Mouse (Mus musculus) heart, adult 2 months (tissue): ENCODE measurements at regions not wholly inside any gene's neighbourhood (a gene's known extent, or its start where the extent isn't known, plus 50 kb on each side); places are given as distances from the start of the nearest gene placed in this dataset.

ENCODE experiments used
- DNase-seq, 2 experiments: peaks; one replicate each; pipeline ENCODE4 v3.0.0; 2021
- H3K27ac ChIP-seq: fragments of 200-600 bp; 2 replicates; pipeline ENCODE4 v1.8.1; 2022
- H3K27me3 ChIP-seq: fragments of 200-500 bp; 2 replicates; pipeline ENCODE4 v1.6.1; 2012; ENCODE audit warnings: mild to moderate bottlenecking, low read length, inconsistent platforms, mixed read lengths; ENCODE audit not compliant: control insufficient read depth, insufficient read depth
- H3K36me3 ChIP-seq: fragments of 200-500 bp; 2 replicates; pipeline ENCODE4 v1.6.1; 2012; ENCODE audit warnings: low read length, inconsistent platforms; ENCODE audit not compliant: control insufficient read depth, insufficient read depth
- H3K4me1 ChIP-seq: fragments of 200-500 bp; 2 replicates; pipeline ENCODE4 v1.6.1; 2011; ENCODE audit warnings: low read length; ENCODE audit not compliant: control insufficient read depth, insufficient read depth
- H3K4me3 ChIP-seq: fragments of 200-600 bp; 2 replicates; pipeline ENCODE4 v1.8.1; 2022
- H3K79me2 ChIP-seq: fragments of 200-500 bp; replicated peaks from 2 replicates; pipeline ENCODE4 v1.6.1; 2012; ENCODE audit warnings: mild to moderate bottlenecking, inconsistent platforms, low read length, moderate library complexity, mixed read lengths; ENCODE audit not compliant: control insufficient read depth, insufficient read depth
- H3K9ac ChIP-seq: fragments of 200-500 bp; 2 replicates; pipeline ENCODE4 v1.6.1; 2012; ENCODE audit warnings: low read depth, mild to moderate bottlenecking, control low read depth, inconsistent platforms, low read length, mixed read lengths
- CTCF ChIP-seq: fragments of 200-600 bp; IDR thresholded peaks from 2 replicates; pipeline ENCODE4 v1.8.1; 2022; ENCODE audit warnings: antibody characterized with exemption, mild to moderate bottlenecking, moderate library complexity
- EP300 ChIP-seq: fragments of 200-500 bp; IDR thresholded peaks from 2 replicates; pipeline ENCODE4 v1.6.1; 2011; ENCODE audit warnings: low read depth, low read length, control low read depth; ENCODE audit not compliant: insufficient read depth
- POLR2A ChIP-seq: fragments of 200-500 bp; IDR thresholded peaks from 2 replicates; pipeline ENCODE4 v1.6.1; 2011; ENCODE audit warnings: mild to moderate bottlenecking, low read depth, low read length, control low read depth; ENCODE audit not compliant: insufficient read depth
- WGBS: fragments of 180-500 bp; shearing (Covaris S2); methylation state at CpG from one replicate; pipeline ENCODE4 v1.1.7; 2018; 5-methylcytosine and 5-hydroxymethylcytosine counted together
- intact Hi-C: fragments of 180-260 bp; cut with DNase I; formaldehyde crosslinking; loops from one replicate; pipeline ENCODE4 v1.15.1; 2025

GRCm38 (mm10) chr16:77394054-77394716, 207.7 kb downstream of the Gm11146 start:
- Histone ChIP-seq H3K27me3 (no peaks in the 10 kb centered on the region), H3K79me2 (no peaks in the 10 kb centered on the region), H3K4me3 (no peak overlapping the region), H3K9ac (no peak overlapping the region), H3K27ac (no peak overlapping the region), H3K36me3 (no peaks in the 10 kb centered on the region; the same call in none of the 2 replicates), H3K4me1 (no peaks in the 10 kb centered on the region; the same call in 1 of the 2 replicates)
- intact Hi-C loops = no loop called here
- WGBS = 57% methylated on average over 3 of the region's 3 CpGs
- no peak for DNase-seq
- no peak for TF ChIP-seq CTCF
- no peak for TF ChIP-seq POLR2A
- TF ChIP-seq EP300 = no peak

GRCm38 (mm10) chr16:77393470-77393869, 208.4 kb downstream of the Gm11146 start:
- no peaks in the 10 kb centered on the region for H3K79me2 ChIP-seq
- intact Hi-C loops = no loop called here
- WGBS = 54% methylated on average over 5 of the region's 5 CpGs
- no peak for DNase-seq
- H3K27ac ChIP-seq = no peak overlapping the region
- TF ChIP-seq EP300 (no peak), POLR2A (no peak), CTCF (no peak)
- H3K4me3 ChIP-seq = no peak overlapping the region
- no peaks in the 10 kb centered on the region for H3K27me3 ChIP-seq
- H3K9ac ChIP-seq = no peak overlapping the region
- no peaks in the 10 kb centered on the region; the same call in 1 of the 2 replicates for H3K4me1 ChIP-seq
- no peaks in the 10 kb centered on the region; the same call in none of the 2 replicates for H3K36me3 ChIP-seq

- Histone ChIP-seq H3K36me3 (no peaks in the 10 kb centered on the region; the same call in 1 of the 2 replicates), H3K27ac (no peak overlapping the region), H3K79me2 (no peaks in the 10 kb centered on the region), H3K4me1 (no peaks in the 10 kb centered on the region; the same call in 1 of the 2 replicates), H3K27me3 (no peaks in the 10 kb centered on the region), H3K9ac (no peak overlapping the region), H3K4me3 (no peak overlapping the region)
- intact Hi-C loops = no loop called here
- DNase-seq = no peak
- WGBS = 85% methylated on average over 4 of the region's 4 CpGs
- no peak for TF ChIP-seq CTCF
- TF ChIP-seq EP300 = no peak
- TF ChIP-seq POLR2A = no peak
Observed at GRCm38 (mm10) chr16:77392205-77392604, 209.7 kb downstream of the Gm11146 start.

GRCm38 (mm10) chr16:77384021-77384729, 217.7 kb downstream of the Gm11146 start:
- DNase-seq = no peak
- peaks cover 3% of the 10 kb centered on the region for H3K4me1 ChIP-seq
- intact Hi-C loops = no loop called here
- H3K36me3 ChIP-seq = no peaks in the 10 kb centered on the region
- H3K79me2 ChIP-seq = no peaks in the 10 kb centered on the region
- H3K27me3 ChIP-seq = no peaks in the 10 kb centered on the region
- no peak for TF ChIP-seq CTCF
- no peak for TF ChIP-seq EP300
- no peak for TF ChIP-seq POLR2A
- WGBS = 76% methylated on average over 6 of the region's 6 CpGs
- H3K27ac ChIP-seq = no peak overlapping the region
- no peak overlapping the region for H3K4me3 ChIP-seq
- H3K9ac ChIP-seq = no peak overlapping the region

- no peak overlapping the region for H3K4me3 ChIP-seq
- H3K4me1 ChIP-seq = peaks cover 3% of the 10 kb centered on the region
- no peak for DNase-seq
- intact Hi-C loops = no loop called here
- H3K27me3 ChIP-seq = no peaks in the 10 kb centered on the region
- H3K27ac ChIP-seq = no peak overlapping the region
- no peaks in the 10 kb centered on the region for H3K36me3 ChIP-seq
- 94% methylated on average over 2 of the region's 2 CpGs for WGBS
- H3K9ac ChIP-seq = no peak overlapping the region
- H3K79me2 ChIP-seq = no peaks in the 10 kb centered on the region
- TF ChIP-seq POLR2A (no peak), CTCF (no peak), EP300 (no peak)
Observed at GRCm38 (mm10) chr16:77382790-77383189, 219.1 kb downstream of the Gm11146 start.

GRCm38 (mm10) chr16:77372768-77373167, 229.1 kb downstream of the Gm11146 start:
- Histone ChIP-seq H3K9ac (no peak overlapping the region), H3K27ac (no peak overlapping the region), H3K4me1 (no peaks in the 10 kb centered on the region), H3K79me2 (no peaks in the 10 kb centered on the region), H3K27me3 (no peaks in the 10 kb centered on the region), H3K36me3 (no peaks in the 10 kb centered on the region), H3K4me3 (no peak overlapping the region)
- WGBS = 73% methylated on average over 3 of the region's 3 CpGs
- intact Hi-C loops = no loop called here
- DNase-seq = peak in 1 of 2 experiments; percentile 32
- TF ChIP-seq EP300 (no peak), POLR2A (no peak), CTCF (no peak)
